Mouse (Mus musculus) liver, embryonic 12.5 days (tissue): ENCODE data around the gene Grm7. TPM values are rescaled to one million over a fixed set of nuclear protein-coding genes. Genes with fewer than 3 reads are reported as not detected.

Experiments used
- ATAC-seq: fragments of 200-750 bp; cut with Nextera tagmentation; 2 replicates; pipeline ENCODE4 v1.8.0; 2017; ENCODE audit warnings: moderate number of reproducible peaks, mild to moderate bottlenecking, moderate library complexity
- H3K27ac ChIP-seq: fragments of 300-500 bp; sonication (generic); 2 replicates; pipeline ENCODE4 v1.5.1; 2016; ENCODE audit warnings: mild to moderate bottlenecking
- H3K27me3 ChIP-seq: fragments of 300-500 bp; sonication (generic); replicated peaks from 2 replicates; pipeline ENCODE4 v1.6.1; 2016; ENCODE audit warnings: mild to moderate bottlenecking, moderate library complexity
- H3K36me3 ChIP-seq: fragments of 300-500 bp; sonication (generic); 2 replicates; pipeline ENCODE4 v1.6.1; 2016; ENCODE audit warnings: mild to moderate bottlenecking, moderate library complexity
- H3K4me1 ChIP-seq: fragments of 300-500 bp; sonication (generic); 2 replicates; pipeline ENCODE4 v1.6.1; 2016
- H3K4me2 ChIP-seq: fragments of 300-500 bp; sonication (generic); 2 replicates; pipeline ENCODE4 v1.6.1; 2016; ENCODE audit warnings: mild to moderate bottlenecking, moderate library complexity
- H3K4me3 ChIP-seq: fragments of 300-500 bp; sonication (generic); 2 replicates; pipeline ENCODE4 v1.5.1; 2016; ENCODE audit warnings: mild to moderate bottlenecking, moderate library complexity
- H3K9ac ChIP-seq: fragments of 300-500 bp; sonication (generic); 2 replicates; pipeline ENCODE4 v1.6.1; 2016; ENCODE audit warnings: mild to moderate bottlenecking, moderate library complexity
- H3K9me3 ChIP-seq: fragments of 300-500 bp; sonication (generic); replicated peaks from 2 replicates; pipeline ENCODE4 v1.6.1; 2016; ENCODE audit warnings: mild to moderate bottlenecking, moderate library complexity
- WGBS: fragments of 180-500 bp; shearing (Covaris S2); methylation state at CpG from one replicate; pipeline ENCODE4 v1.1.7; 2016; ENCODE audit not compliant: insufficient replicate concordance; 5-methylcytosine and 5-hydroxymethylcytosine counted together
- polyA plus RNA-seq: library from polyadenylated mRNA; unstranded; fragments of >200 nt; fragmentation: Nextera tagmentation; extraction: Ambion mirVana; gene quantifications from 2 replicates; pipeline ENCODE4 v1.2.1, GENCODE M21; 2016

Gene Grm7
- polyA plus RNA-seq, 1 experiment from 2014 or later, result 0.10 TPM

GRCm38 (mm10) chr6:111372626-111373380, 727.4 kb downstream of the Grm7 start:
- Histone ChIP-seq H3K27me3 (no peaks in the 10 kb centered on the region), H3K9ac (no peak overlapping the region), H3K4me3 (no peak overlapping the region), H3K27ac (no peak overlapping the region), H3K9me3 (no peaks in the 10 kb centered on the region), H3K4me1 (no peaks in the 10 kb centered on the region), H3K4me2 (no peak overlapping the region), H3K36me3 (no peaks in the 10 kb centered on the region)
- 48% methylated on average over 11 of the region's 11 CpGs for WGBS
- ATAC-seq, result no peak

GRCm38 (mm10) chr6:111380710-111381109, 735.3 kb downstream of the Grm7 start:
- ATAC-seq, result no peak
- Histone ChIP-seq H3K27me3 (no peaks in the 10 kb centered on the region), H3K36me3 (no peaks in the 10 kb centered on the region), H3K27ac (no peak overlapping the region), H3K9ac (no peak overlapping the region), H3K4me3 (no peak overlapping the region), H3K4me1 (no peaks in the 10 kb centered on the region), H3K4me2 (no peak overlapping the region), H3K9me3 (no peaks in the 10 kb centered on the region)
- WGBS, result 55% methylated on average over 2 of the region's 2 CpGs

GRCm38 (mm10) chr6:111408750-111409149, 763.4 kb downstream of the Grm7 start:
- Histone ChIP-seq H3K4me2 (no peak overlapping the region), H3K4me1 (no peaks in the 10 kb centered on the region), H3K27me3 (no peaks in the 10 kb centered on the region), H3K27ac (no peak overlapping the region), H3K36me3 (no peaks in the 10 kb centered on the region), H3K9me3 (no peaks in the 10 kb centered on the region), H3K9ac (no peak overlapping the region), H3K4me3 (no peak overlapping the region)
- 72% methylated on average over 8 of the region's 8 CpGs for WGBS
- ATAC-seq, result no peak

GRCm38 (mm10) chr6:111424737-111425136, 779.4 kb downstream of the Grm7 start:
- H3K9me3 ChIP-seq, result no peaks in the 10 kb centered on the region
- H3K36me3 ChIP-seq, result no peaks in the 10 kb centered on the region
- no peak overlapping the region for H3K4me2 ChIP-seq
- no peak overlapping the region for H3K4me3 ChIP-seq
- no peaks in the 10 kb centered on the region for H3K4me1 ChIP-seq
- no peaks in the 10 kb centered on the region for H3K27me3 ChIP-seq
- no peak overlapping the region for H3K9ac ChIP-seq
- no peak for ATAC-seq
- WGBS, result 63% methylated on average over 1 of the region's 1 CpGs
- H3K27ac ChIP-seq, result no peak overlapping the region

- H3K27ac ChIP-seq, result no peak overlapping the region
- no peak for ATAC-seq
- H3K9me3 ChIP-seq, result no peaks in the 10 kb centered on the region
- no peaks in the 10 kb centered on the region for H3K27me3 ChIP-seq
- no peaks in the 10 kb centered on the region for H3K4me1 ChIP-seq
- whole genome bisulfite sequencing, result 60% methylated on average over 2 of the region's 2 CpGs
- no peaks in the 10 kb centered on the region for H3K36me3 ChIP-seq
- H3K9ac ChIP-seq, result no peak overlapping the region
- H3K4me3 ChIP-seq, result no peak overlapping the region
- H3K4me2 ChIP-seq, result no peak overlapping the region
Measured at GRCm38 (mm10) chr6:111446228-111446627, 800.8 kb downstream of the Grm7 start.

GRCm38 (mm10) chr6:111447851-111448250, 802.5 kb downstream of the Grm7 start:
- Histone ChIP-seq H3K36me3 (no peaks in the 10 kb centered on the region), H3K27ac (no peak overlapping the region), H3K4me1 (no peaks in the 10 kb centered on the region), H3K9ac (no peak overlapping the region), H3K4me2 (no peak overlapping the region), H3K9me3 (no peaks in the 10 kb centered on the region), H3K4me3 (no peak overlapping the region), H3K27me3 (no peaks in the 10 kb centered on the region)
- no peak for ATAC-seq

GRCm38 (mm10) chr6:111449054-111449783, 803.8 kb downstream of the Grm7 start:
- Histone ChIP-seq H3K4me2 (no peak overlapping the region), H3K36me3 (no peaks in the 10 kb centered on the region), H3K27me3 (no peaks in the 10 kb centered on the region), H3K4me3 (no peak overlapping the region), H3K9me3 (no peaks in the 10 kb centered on the region), H3K9ac (no peak overlapping the region), H3K4me1 (no peaks in the 10 kb centered on the region), H3K27ac (no peak overlapping the region)
- 46% methylated on average over 3 of the region's 3 CpGs for WGBS
- no peak for ATAC-seq

- no peaks in the 10 kb centered on the region for H3K27me3 ChIP-seq
- H3K27ac ChIP-seq, result no peak overlapping the region
- ATAC-seq, result no peak
- no peak overlapping the region for H3K9ac ChIP-seq
- WGBS, result 35% methylated on average over 1 of the region's 1 CpGs
- H3K9me3 ChIP-seq, result no peaks in the 10 kb centered on the region
- H3K4me2 ChIP-seq, result no peak overlapping the region
- H3K36me3 ChIP-seq, result no peaks in the 10 kb centered on the region
- no peaks in the 10 kb centered on the region for H3K4me1 ChIP-seq
- no peak overlapping the region for H3K4me3 ChIP-seq
Measured at GRCm38 (mm10) chr6:111481866-111482265, 836.5 kb downstream of the Grm7 start.

- Histone ChIP-seq H3K9ac (no peak overlapping the region), H3K4me3 (no peak overlapping the region), H3K36me3 (no peaks in the 10 kb centered on the region), H3K4me2 (no peak overlapping the region), H3K27me3 (no peaks in the 10 kb centered on the region), H3K9me3 (no peaks in the 10 kb centered on the region), H3K4me1 (no peaks in the 10 kb centered on the region), H3K27ac (no peak overlapping the region)
- ATAC-seq, result no peak
Measured at GRCm38 (mm10) chr6:111486081-111486480, 840.7 kb downstream of the Grm7 start.

GRCm38 (mm10) chr6:111487556-111487955, 842.2 kb downstream of the Grm7 start:
- Histone ChIP-seq H3K4me2 (no peak overlapping the region), H3K36me3 (no peaks in the 10 kb centered on the region), H3K27me3 (no peaks in the 10 kb centered on the region), H3K4me3 (no peak overlapping the region), H3K9ac (no peak overlapping the region), H3K27ac (no peak overlapping the region), H3K4me1 (no peaks in the 10 kb centered on the region), H3K9me3 (no peaks in the 10 kb centered on the region)
- ATAC-seq, result no peak
- 68% methylated on average over 4 of the region's 4 CpGs for WGBS

GRCm38 (mm10) chr6:111492166-111492565, 846.8 kb downstream of the Grm7 start:
- Histone ChIP-seq H3K4me2 (no peak overlapping the region), H3K27ac (no peak overlapping the region), H3K36me3 (no peaks in the 10 kb centered on the region), H3K4me1 (no peaks in the 10 kb centered on the region), H3K9me3 (no peaks in the 10 kb centered on the region), H3K27me3 (no peaks in the 10 kb centered on the region), H3K4me3 (no peak overlapping the region), H3K9ac (no peak overlapping the region)
- no peak for ATAC-seq

GRCm38 (mm10) chr6:111499542-111499941, 854.2 kb downstream of the Grm7 start:
- Histone ChIP-seq H3K4me1 (no peaks in the 10 kb centered on the region), H3K9me3 (no peaks in the 10 kb centered on the region), H3K9ac (no peak overlapping the region), H3K4me3 (no peak overlapping the region), H3K27me3 (no peaks in the 10 kb centered on the region), H3K27ac (no peak overlapping the region), H3K4me2 (no peak overlapping the region), H3K36me3 (no peaks in the 10 kb centered on the region)
- ATAC-seq, result no peak
- 60% methylated on average over 5 of the region's 5 CpGs for WGBS
